Mouse (Mus musculus) neural tube, embryonic 12.5 days (tissue): Measurements from ENCODE around the gene Cutal. TPM values are rescaled to one million over a fixed set of nuclear protein-coding genes. Genes with fewer than 3 reads are reported as not detected.
"Not testable (repeated sequence)": the region's sequence is repeated elsewhere in the genome, so short reads cannot be mapped to it uniquely, and the experiment has no call there.

Source experiments
- ATAC-seq: fragments of 200-750 bp; cut with Nextera tagmentation; 2 replicates; pipeline ENCODE4 v1.8.0; 2017; ENCODE audit warnings: low read depth, mild to moderate bottlenecking, moderate TSS enrichment, moderate library complexity; ENCODE audit not compliant: low FRiP score
- H3K27ac ChIP-seq: fragments of 300-500 bp; sonication (generic); 2 replicates; pipeline ENCODE4 v1.5.1; 2016
- H3K27me3 ChIP-seq: fragments of 300-500 bp; sonication (generic); replicated peaks from 2 replicates; pipeline ENCODE4 v1.6.1; 2016; ENCODE audit warnings: mild to moderate bottlenecking
- H3K36me3 ChIP-seq: fragments of 300-500 bp; sonication (generic); 2 replicates; pipeline ENCODE4 v1.6.1; 2016; ENCODE audit warnings: mild to moderate bottlenecking
- H3K4me1 ChIP-seq: fragments of 300-500 bp; sonication (generic); 2 replicates; pipeline ENCODE4 v1.6.1; 2016
- H3K4me2 ChIP-seq: fragments of 300-500 bp; sonication (generic); replicated peaks from 2 replicates; pipeline ENCODE4 v1.6.1; 2016; ENCODE audit warnings: mild to moderate bottlenecking
- H3K4me3 ChIP-seq: fragments of 300-500 bp; sonication (generic); 2 replicates; pipeline ENCODE4 v1.5.1; 2016
- H3K9ac ChIP-seq: fragments of 300-500 bp; sonication (generic); 2 replicates; pipeline ENCODE4 v1.6.1; 2016; ENCODE audit warnings: mild to moderate bottlenecking
- H3K9me3 ChIP-seq: fragments of 300-500 bp; sonication (generic); 2 replicates; pipeline ENCODE4 v1.6.1; 2016; ENCODE audit warnings: mild to moderate bottlenecking
- WGBS: fragments of 180-500 bp; shearing (Covaris S2); methylation state at CpG from one replicate; pipeline ENCODE4 v1.1.7; 2016; 5-methylcytosine and 5-hydroxymethylcytosine counted together
- polyA plus RNA-seq: library from polyadenylated mRNA; unstranded; fragments of >200 nt; fragmentation: Nextera tagmentation; extraction: Ambion mirVana; gene quantifications from 2 replicates; pipeline ENCODE4 v1.2.1, GENCODE M21; 2016

The Cutal gene
- polyA plus RNA-seq, result not detected in 2 replicates

DNA sequence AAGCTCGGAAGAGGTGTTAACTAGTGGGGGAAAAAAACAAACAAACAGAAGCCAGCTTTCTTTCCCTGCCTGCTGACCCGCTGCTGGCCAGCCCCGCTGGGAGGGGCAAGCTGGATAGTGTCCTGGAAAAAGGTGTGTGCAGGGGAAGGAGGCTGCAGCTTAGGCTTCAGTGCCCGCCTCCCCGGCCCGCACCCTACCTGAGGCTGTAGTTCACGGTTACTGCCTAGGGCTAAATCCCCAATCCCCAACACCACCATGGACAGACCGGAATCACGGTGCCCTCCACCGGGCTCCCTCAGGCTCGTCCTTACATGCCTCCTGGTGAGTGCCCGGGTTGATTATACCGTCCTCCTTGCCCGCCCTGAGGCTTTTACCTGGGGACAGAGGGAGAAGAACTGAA is at the start of gene Cutal:
Gene Cutal (plus strand): TSS at position 126 of the 400 bp plus-strand sequence.
- Histone ChIP-seq H3K27me3 (peaks cover 21% of the 10 kb centered on the region), H3K9me3 (no peaks in the 10 kb centered on the region), H3K4me1 (peaks cover 16% of the 10 kb centered on the region), H3K36me3 (no peaks in the 10 kb centered on the region), H3K27ac (no peak within 1 kb of the TSS), H3K4me2 (peak within 1 kb of the TSS; percentile 32), H3K4me3 (no peak within 1 kb of the TSS), H3K9ac (0 out of 2 replicates have a peak within 1 kb of the TSS, but pooled peaks have one; percentile 5)
- ATAC-seq, result no peak
- WGBS, result 3% methylated on average over 14 of the region's 14 CpGs

DNA sequence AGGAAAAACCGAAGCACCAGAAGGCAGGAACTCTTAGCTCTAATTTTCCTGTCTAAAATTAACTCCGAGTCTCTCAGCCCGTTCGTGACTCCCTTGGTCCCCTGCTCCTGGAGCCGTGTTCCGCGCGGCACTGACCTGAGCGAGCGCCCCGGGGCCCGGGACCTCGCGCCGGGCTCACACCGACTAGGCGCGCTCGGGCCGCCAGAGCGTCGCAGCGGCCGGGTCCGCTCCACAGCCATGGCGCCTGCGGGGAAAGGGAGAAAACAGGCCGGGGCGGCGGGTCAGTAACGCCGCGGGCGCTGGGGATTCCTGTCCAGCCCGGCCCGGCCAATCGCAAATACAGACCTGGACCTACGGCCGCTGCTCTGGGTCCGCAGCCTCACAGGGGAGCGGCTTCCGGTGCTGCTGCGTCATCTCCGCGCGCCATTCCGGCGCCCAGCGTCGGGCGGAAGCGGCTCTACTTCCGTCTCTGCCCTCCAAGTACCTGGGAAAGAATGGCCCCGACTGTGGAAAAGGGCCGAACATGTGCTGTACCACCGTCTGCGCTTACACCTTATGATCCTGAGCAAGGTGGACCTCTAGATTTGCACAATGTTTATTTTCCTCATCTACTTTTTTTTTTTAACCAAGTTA is 48.3 kb upstream of the Cutal start, which contains the start of gene Fbxw2:
Gene Fbxw2 (minus strand): TSS at position 485 of the 633 bp plus-strand sequence.
- WGBS, result under 1% methylated on average over 55 of the region's 57 CpGs

DNA sequence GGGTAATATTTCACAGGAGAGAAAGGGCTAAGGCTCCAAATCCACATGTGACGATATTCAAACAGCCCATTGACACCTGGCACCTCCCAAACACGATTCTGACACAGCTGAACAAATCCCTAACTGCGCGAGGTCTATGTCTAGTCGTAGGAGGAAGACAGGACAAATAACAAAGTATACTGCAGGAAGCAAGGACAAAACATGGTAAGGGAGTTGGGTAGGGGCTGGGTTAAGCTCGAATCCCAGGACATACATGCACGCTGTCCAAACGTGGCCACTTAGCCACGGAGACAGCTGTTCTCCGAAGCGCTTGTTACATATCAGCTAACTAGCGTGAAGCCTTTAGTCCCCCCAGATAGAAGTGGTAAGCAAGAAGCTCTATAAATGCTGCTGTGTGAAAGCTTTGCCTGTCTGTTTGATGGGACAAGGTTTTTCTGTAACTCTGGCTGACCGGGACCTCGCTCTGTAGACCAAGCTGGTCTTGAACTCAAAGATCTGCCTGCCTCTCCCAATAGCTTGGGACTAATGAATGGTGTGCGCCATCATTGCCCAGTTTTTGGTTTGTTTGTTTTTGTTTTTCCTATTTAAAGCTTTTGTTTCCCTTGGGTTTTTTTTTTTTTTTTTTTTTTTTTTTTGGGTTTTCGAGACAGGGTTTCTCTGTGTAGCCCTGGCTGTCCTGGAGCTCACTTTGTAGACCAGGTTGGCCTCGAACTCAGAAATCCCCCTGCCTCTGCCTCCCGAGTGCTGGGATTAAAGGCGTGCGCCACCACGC is 47.5 kb upstream of the Cutal start:
- Histone ChIP-seq H3K27me3 (no peaks in the 10 kb centered on the region), H3K9ac (peak overlapping the region; percentile 96), H3K4me3 (peak overlapping the region; percentile 97), H3K9me3 (0 out of 2 replicates have a peak, but pooled peaks cover 5% of the 10 kb centered on the region), H3K36me3 (peaks cover 9% of the 10 kb centered on the region), H3K4me1 (peaks cover 19% of the 10 kb centered on the region), H3K27ac (peak overlapping the region; percentile 4; the same call in 1 of the 2 replicates), H3K4me2 (peak overlapping the region; percentile 80)
- 36% methylated on average over 20 of the region's 21 CpGs for WGBS
- ATAC-seq, result no peak

More for the DNA sequence above, 48.3 kb upstream of the Cutal start, which contains the start of gene Fbxw2:
- no peaks in the 10 kb centered on the region for H3K27me3 ChIP-seq
- peaks cover 19% of the 10 kb centered on the region for H3K4me1 ChIP-seq
- 0 out of 2 replicates have a peak, but pooled peaks cover 5% of the 10 kb centered on the region for H3K9me3 ChIP-seq
- peak within 1 kb of the TSS; percentile 80 for H3K4me2 ChIP-seq
- peaks cover 13% of the 10 kb centered on the region for H3K36me3 ChIP-seq
- H3K4me3 ChIP-seq, result peak within 1 kb of the TSS; percentile 97
- peak within 1 kb of the TSS; percentile 67; the same call in 1 of the 2 replicates for H3K27ac ChIP-seq
- ATAC-seq, result peak; percentile 95
- H3K9ac ChIP-seq, result peak within 1 kb of the TSS; percentile 96

DNA sequence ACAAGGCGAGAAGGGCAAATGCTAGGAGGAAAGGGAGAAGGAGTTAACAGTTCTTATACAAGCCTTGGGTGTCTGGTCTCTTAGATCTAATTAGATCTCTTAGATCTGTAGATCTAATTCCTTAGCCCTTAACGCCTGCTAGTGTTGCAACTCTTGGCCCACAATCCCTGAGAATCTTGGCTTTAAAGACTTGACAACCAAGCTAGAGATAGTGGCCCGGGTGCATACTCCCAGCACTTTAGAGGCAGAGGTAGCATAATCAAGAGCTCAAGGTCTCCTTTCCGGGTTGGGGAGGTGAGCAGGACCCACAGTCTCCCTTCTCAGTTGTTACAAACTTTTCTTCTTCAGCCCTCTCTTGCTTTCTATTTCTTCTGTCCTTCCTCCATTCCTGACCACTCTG is 46.6 kb upstream of the Cutal start:
- H3K4me2 ChIP-seq, result no peak overlapping the region
- peaks cover 19% of the 10 kb centered on the region for H3K4me1 ChIP-seq
- no peak for ATAC-seq

DNA sequence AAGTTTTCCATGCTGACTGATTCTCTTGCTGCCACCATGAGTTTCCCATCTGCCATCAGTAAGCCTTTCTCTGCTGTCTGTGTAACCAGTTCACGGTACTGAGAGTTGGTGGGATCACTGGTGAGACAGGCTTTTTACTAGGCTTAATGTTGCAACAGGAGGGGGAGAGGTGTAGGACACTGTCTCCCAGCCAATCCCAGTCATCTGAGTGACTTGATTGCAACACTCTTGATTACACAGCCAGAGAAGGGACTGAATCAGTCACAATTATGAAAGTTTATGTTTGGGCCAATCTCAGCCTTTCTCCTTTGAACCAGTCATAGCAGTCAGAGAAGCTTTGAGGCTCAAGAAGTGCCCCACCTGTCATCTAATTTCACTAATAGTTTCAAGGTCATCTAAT is 46.2 kb upstream of the Cutal start:
- H3K4me1 ChIP-seq, result peaks cover 19% of the 10 kb centered on the region
- no peaks in the 10 kb centered on the region for H3K36me3 ChIP-seq
- H3K9me3 ChIP-seq, result 0 out of 2 replicates have a peak, but pooled peaks cover 5% of the 10 kb centered on the region
- no peak overlapping the region for H3K27ac ChIP-seq
- H3K27me3 ChIP-seq, result no peaks in the 10 kb centered on the region
- no peak overlapping the region for H3K4me3 ChIP-seq
- H3K9ac ChIP-seq, result no peak overlapping the region
- no peak for ATAC-seq
- H3K4me2 ChIP-seq, result no peak overlapping the region
- 95% methylated on average over 1 of the region's 1 CpGs for WGBS

More for the DNA sequence above, 46.6 kb upstream of the Cutal start:
- WGBS, result 91% methylated on average over 4 of the region's 4 CpGs
- H3K9me3 ChIP-seq, result 0 out of 2 replicates have a peak, but pooled peaks cover 5% of the 10 kb centered on the region
- H3K36me3 ChIP-seq, result peaks cover 2% of the 10 kb centered on the region; the same call in 1 of the 2 replicates
- no peak overlapping the region for H3K4me3 ChIP-seq
- no peak overlapping the region for H3K27ac ChIP-seq
- no peak overlapping the region for H3K9ac ChIP-seq
- H3K27me3 ChIP-seq, result no peaks in the 10 kb centered on the region

DNA sequence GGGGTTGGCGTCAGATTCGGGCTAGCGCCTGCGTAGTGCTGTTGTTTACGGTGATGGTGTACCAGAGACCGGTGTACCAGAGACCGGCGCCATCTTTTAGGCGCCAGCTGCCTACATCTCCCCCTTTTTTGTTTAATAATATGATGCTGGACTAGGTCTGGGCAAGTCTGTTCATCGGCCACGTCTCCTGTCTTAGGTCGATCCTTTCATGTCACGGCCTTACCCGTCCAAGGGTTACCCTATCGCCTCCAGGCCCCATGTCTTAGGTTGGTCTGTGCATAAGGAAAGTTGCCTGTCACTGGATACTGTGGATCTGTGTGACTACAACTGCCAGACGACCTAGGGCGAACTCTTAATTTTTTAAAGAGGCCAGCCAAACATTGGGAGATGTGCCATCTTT is 44.1 kb upstream of the Cutal start:
- H3K9me3 ChIP-seq, H3K36me3 ChIP-seq, H3K27ac ChIP-seq, H3K27me3 ChIP-seq, H3K4me1 ChIP-seq, H3K4me3 ChIP-seq, H3K4me2 ChIP-seq, H3K9ac ChIP-seq, ATAC-seq: not testable (repeated sequence)
- WGBS, result 95% methylated on average over 17 of the region's 17 CpGs

DNA sequence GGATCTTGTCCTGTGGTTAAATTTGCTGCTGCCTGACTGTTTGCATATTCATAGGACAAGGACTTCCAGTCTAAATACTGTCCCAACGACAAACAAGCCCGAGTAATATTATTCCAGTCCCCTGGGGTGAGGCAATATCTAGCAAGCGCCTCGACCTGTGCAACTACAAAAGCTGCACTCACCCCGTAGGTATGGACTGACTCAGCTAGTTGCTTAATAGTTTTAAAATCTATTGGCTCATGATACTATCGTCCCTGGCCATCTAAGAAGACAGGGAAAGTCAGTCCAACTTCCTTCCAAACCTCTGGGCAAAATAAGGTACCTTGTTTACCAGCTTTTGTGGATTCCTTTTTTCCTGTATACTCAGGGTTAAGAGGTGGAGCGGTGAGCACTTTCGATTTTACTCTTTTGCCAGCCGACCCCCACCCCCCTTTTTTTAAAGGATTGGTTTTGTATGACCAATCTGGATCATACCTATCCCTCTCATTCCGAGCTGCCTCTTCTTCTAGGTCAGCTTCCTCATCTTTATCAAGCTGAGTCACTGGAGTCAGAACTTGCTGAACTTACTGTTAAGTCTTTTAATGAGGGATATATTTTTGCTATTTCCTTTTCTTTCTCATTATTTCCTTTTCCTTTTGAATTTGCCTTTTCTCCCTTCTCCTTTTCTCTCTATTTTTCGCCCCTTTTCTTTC is 41.3 kb upstream of the Cutal start, which contains the start of gene Gm34653:
Gene Gm34653 (plus strand): TSS at position 242 of the 692 bp plus-strand sequence.
- H3K4me1 ChIP-seq, H3K27ac ChIP-seq, ATAC-seq, H3K36me3 ChIP-seq, H3K27me3 ChIP-seq, H3K9ac ChIP-seq, H3K4me2 ChIP-seq, H3K9me3 ChIP-seq, H3K4me3 ChIP-seq: not testable (repeated sequence)
- 75% methylated on average over 11 of the region's 11 CpGs for WGBS

DNA sequence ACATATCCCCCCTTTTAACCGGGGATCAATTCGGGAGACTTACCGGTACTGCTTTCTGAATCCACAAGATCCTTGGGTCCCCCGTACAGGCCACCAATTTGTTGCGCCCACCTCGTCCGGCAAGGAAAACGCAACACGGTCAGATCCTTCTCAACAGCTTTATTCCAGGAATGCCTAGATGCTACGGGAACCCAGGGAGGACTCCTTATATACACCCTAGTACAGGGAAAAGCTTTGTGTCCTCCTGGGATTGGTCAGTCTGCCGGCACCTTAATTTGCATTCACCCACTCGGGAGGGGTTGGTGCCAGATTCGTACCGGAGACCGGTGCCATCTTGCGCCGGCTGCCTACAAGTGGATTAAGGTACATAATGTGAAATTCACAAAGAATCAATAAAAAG is 40.6 kb upstream of the Cutal start:
- Histone ChIP-seq H3K27me3 (no peaks in the 10 kb centered on the region), H3K9ac (no peak overlapping the region), H3K4me1 (no peaks in the 10 kb centered on the region), H3K27ac (no peak overlapping the region), H3K36me3 (no peaks in the 10 kb centered on the region), H3K4me2 (no peak overlapping the region), H3K4me3 (no peak overlapping the region), H3K9me3 (0 out of 2 replicates have a peak, but pooled peaks cover 5% of the 10 kb centered on the region)
- 88% methylated on average over 17 of the region's 17 CpGs for WGBS
- no peak for ATAC-seq

DNA sequence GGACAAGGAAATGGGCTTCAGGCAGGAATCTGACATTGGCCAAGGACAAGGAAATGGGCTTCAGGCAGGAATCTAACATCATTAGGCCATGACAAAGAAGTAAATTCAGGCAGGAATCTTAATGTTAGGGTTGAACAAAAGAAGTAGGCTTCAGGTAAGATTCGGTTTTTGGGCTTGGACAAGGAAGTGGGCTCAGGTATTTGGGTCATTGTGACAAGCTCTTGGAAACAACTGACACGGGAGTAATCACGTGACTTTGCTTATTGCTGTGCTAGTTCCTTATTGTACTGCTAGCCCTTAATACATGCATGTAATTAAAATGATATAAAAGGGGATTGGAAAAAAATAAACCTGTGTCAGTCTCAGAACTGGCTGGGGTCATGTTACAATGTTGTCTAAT is 38.5 kb upstream of the Cutal start:
- no peak for ATAC-seq
- Histone ChIP-seq H3K9me3 (no peaks in the 10 kb centered on the region), H3K4me3 (no peak overlapping the region), H3K27ac (no peak overlapping the region), H3K27me3 (no peaks in the 10 kb centered on the region), H3K36me3 (no peaks in the 10 kb centered on the region), H3K9ac (no peak overlapping the region), H3K4me1 (no peaks in the 10 kb centered on the region), H3K4me2 (no peak overlapping the region)
- WGBS, result 83% methylated on average over 3 of the region's 3 CpGs

DNA sequence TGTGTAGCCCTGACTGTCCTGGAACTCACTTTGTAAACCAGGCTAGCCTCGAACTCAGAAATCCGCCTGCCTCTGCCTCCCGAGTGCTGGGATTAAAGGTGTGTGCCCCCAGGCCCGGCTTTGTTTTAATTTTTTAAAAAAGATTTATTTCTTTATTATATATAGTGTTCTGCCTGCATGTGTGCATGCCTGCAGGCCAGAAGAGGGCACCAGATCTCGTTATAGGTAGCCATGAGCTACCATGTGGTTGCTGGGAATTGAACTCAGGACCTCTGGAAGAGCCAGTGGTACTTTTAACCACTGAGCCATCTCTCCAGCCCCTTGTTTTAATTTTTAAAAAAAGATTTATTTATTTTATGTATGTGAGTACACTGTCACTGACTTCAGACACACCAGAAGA is 34.1 kb upstream of the Cutal start:
- not testable (repeated sequence) for H3K36me3 ChIP-seq, H3K27ac ChIP-seq, H3K4me1 ChIP-seq, H3K27me3 ChIP-seq, H3K9me3 ChIP-seq, H3K4me3 ChIP-seq, H3K4me2 ChIP-seq, H3K9ac ChIP-seq, ATAC-seq
- WGBS, result 82% methylated on average over 5 of the region's 5 CpGs

DNA sequence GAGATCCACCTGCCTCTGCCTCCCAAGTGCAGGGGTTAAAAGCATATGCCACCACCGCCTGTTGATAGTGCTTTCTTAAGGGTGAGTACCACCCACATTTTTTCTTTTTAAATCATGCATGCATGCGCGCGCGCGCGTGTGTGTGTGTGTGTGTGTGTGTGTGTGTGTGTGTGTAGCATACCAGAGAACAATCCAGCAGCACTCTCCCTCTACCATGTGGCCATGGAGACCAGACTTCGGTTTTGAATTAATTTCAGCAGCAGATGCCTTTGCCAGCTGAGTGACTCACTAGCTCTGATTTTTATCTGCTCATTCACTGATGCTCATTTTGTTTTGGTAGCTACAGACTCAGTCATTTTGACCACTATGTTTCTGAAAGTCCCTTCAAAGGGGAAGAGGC is 32.5 kb upstream of the Cutal start:
- Histone ChIP-seq H3K27me3 (no peaks in the 10 kb centered on the region), H3K4me1 (no peaks in the 10 kb centered on the region), H3K9me3 (no peaks in the 10 kb centered on the region), H3K4me3 (no peak overlapping the region), H3K4me2 (no peak overlapping the region), H3K9ac (no peak overlapping the region), H3K36me3 (no peaks in the 10 kb centered on the region), H3K27ac (no peak overlapping the region)
- no peak for ATAC-seq
- 95% methylated on average over 8 of the region's 8 CpGs for WGBS
